Mouse (Mus musculus) myocyte (in vitro differentiated cells): ENCODE measurements around the gene Ush1c. TPM values are rescaled to one million over a fixed set of nuclear protein-coding genes. Genes with fewer than 3 reads are reported as not detected.

Source experiments
- H3K27me3 ChIP-seq: one replicate; pipeline ENCODE4 v1.6.1; 2011; ENCODE audit not compliant: control insufficient read depth, insufficient read depth, insufficient read length
- H3K36me3 ChIP-seq: one replicate; pipeline ENCODE4 v1.6.1; 2011; ENCODE audit not compliant: control insufficient read depth, insufficient read depth
- H3K4me2 ChIP-seq: one replicate; pipeline ENCODE4 v1.6.1; 2011; ENCODE audit warnings: low read depth, control low read depth
- H3K4me3 ChIP-seq: one replicate; pipeline ENCODE4 v1.5.1; 2011; ENCODE audit warnings: mild to moderate bottlenecking, control low read depth, moderate library complexity
- H3K79me2 ChIP-seq: one replicate; pipeline ENCODE4 v1.6.1; 2011; ENCODE audit not compliant: control insufficient read depth, insufficient read depth
- H3ac ChIP-seq: one replicate; pipeline ENCODE4 v1.6.1; 2011; ENCODE audit not compliant: control insufficient read depth, insufficient read length
- CEBPB ChIP-seq: IDR thresholded peaks from 2 replicates; pipeline ENCODE4 v1.6.1; 2011; ENCODE audit warnings: mild to moderate bottlenecking, moderate library complexity; ENCODE audit not compliant: poor library complexity, insufficient read depth, severe bottlenecking
- E2F4 ChIP-seq: IDR thresholded peaks from one replicate; pipeline ENCODE4 v1.6.1; 2011; ENCODE audit warnings: mild to moderate bottlenecking, control low read depth, moderate library complexity; ENCODE audit not compliant: insufficient read depth
- MAX ChIP-seq: IDR thresholded peaks from one replicate; pipeline ENCODE4 v1.6.1; 2011; ENCODE audit warnings: low read depth, mild to moderate bottlenecking, control low read depth
- MYOD1 ChIP-seq, 3 experiments: IDR thresholded peaks; one replicate each; pipeline ENCODE4 v1.6.1; 2011; ENCODE audit warnings: control low read depth in 2 of 3, low read depth in 2 of 3, mild to moderate bottlenecking in 2 of 3, moderate library complexity in 1 of 3; ENCODE audit not compliant: insufficient read length in 2 of 3, control insufficient read depth in 1 of 3
- MYOG ChIP-seq, 3 experiments: IDR thresholded peaks; one replicate each; pipeline ENCODE4 v1.6.1; 2011; ENCODE audit warnings: control low read depth in 2 of 3, low read depth in 2 of 3, mild to moderate bottlenecking in 2 of 3; ENCODE audit not compliant: insufficient read length in 2 of 3, control insufficient read depth in 1 of 3, insufficient read depth in 1 of 3
- POLR2A ChIP-seq: IDR thresholded peaks from one replicate; pipeline ENCODE4 v1.6.1; 2011; ENCODE audit warnings: low read depth, mild to moderate bottlenecking, control low read depth, moderate library complexity; ENCODE audit not compliant: insufficient read length
- POLR2AphosphoS2 ChIP-seq: IDR thresholded peaks from one replicate; pipeline ENCODE4 v1.6.1; 2011; ENCODE audit warnings: low read depth, control low read depth; ENCODE audit not compliant: insufficient read length
- REST ChIP-seq: IDR thresholded peaks from one replicate; pipeline ENCODE4 v1.6.1; 2011; ENCODE audit warnings: mild to moderate bottlenecking, control low read depth, moderate library complexity; ENCODE audit not compliant: insufficient read depth, insufficient read length
- SRF ChIP-seq: IDR thresholded peaks from one replicate; pipeline ENCODE4 v1.6.1; 2011; ENCODE audit warnings: low read depth; ENCODE audit not compliant: control insufficient read depth, insufficient read length
- TCF12 ChIP-seq: IDR thresholded peaks from one replicate; pipeline ENCODE4 v1.6.1; 2011; ENCODE audit warnings: mild to moderate bottlenecking, control low read depth; ENCODE audit not compliant: poor library complexity, insufficient read depth, severe bottlenecking
- TCF3 ChIP-seq: IDR thresholded peaks from one replicate; pipeline ENCODE4 v1.6.1; 2011; ENCODE audit warnings: low read depth, control low read depth; ENCODE audit not compliant: insufficient read length
- USF1 ChIP-seq: IDR thresholded peaks from one replicate; pipeline ENCODE4 v1.6.1; 2011; ENCODE audit warnings: low read depth, mild to moderate bottlenecking, control low read depth, moderate library complexity
- polyA plus RNA-seq: library from polyadenylated mRNA; unstranded; fragments of >200 nt; fragmentation: generic; extraction: Trizol; gene quantifications from one replicate; pipeline ENCODE4 v1.2.1, GENCODE M21; 2012; ENCODE audit warnings: missing spikeins

Gene Ush1c
- polyA plus RNA-seq, 1 experiment, result not detected

DNA sequence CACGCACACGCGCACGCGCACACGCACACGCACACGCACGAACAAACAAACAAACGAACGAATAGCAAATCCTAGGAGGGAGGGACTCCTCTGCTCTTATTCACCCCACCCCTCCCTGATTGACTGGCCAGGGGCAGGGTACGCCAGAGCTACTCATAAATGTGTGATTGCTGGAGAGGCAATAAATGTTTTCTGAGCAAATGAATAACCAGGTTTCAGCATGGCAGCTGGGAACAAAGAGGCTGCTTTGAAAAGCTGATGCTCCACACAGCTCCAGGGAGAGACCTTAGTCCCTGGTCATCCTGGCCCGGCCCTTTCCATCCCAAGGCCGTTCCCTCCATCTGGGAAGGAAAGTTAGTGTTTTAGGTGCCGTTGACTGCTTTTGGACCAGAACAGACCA lies 1.9 kb downstream of the Ush1c start:
- no peaks in the 10 kb centered on the region for H3K79me2 ChIP-seq

DNA sequence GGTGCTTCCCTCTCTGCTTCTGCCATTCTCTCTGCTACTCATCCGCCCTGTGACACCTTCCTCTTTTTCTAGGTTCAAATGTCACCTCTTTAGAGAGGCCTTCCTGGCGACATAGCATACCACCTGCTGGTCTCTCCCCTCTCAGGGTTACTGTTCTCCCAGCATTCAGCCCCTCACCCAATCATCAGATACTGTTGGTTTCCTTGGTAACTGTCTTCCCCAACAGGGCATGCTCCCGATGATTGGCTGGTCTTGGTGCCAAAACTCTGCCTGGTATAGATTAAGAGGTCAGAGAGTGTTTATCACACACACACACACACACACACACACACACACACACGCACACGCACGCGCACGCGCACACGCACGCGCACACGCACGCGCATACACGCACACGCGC lies 2.4 kb downstream of the Ush1c start:
- no peak overlapping the region for H3K4me3 ChIP-seq
- no peak for TF ChIP-seq CEBPB
- no peak for TF ChIP-seq POLR2AphosphoS2
- TF ChIP-seq USF1, result no peak
- TF ChIP-seq E2F4, result no peak
- TF ChIP-seq REST, result no peak
- TF ChIP-seq POLR2A, result no peak
- TF ChIP-seq TCF3, result no peak
- TF ChIP-seq SRF, result no peak
- no peak for TF ChIP-seq MYOD1 (IDR thresholded peaks at IDR 0.05; ENCODE audit: control insufficient read depth in 1 of 3, insufficient read length in 2 of 3, low read depth in 2 of 3)
- TF ChIP-seq MYOG (IDR thresholded peaks at IDR 0.05; ENCODE audit: control insufficient read depth in 1 of 3, insufficient read depth in 1 of 3, insufficient read length in 2 of 3, low read depth in 2 of 3), result no peak
- no peak for TF ChIP-seq TCF12
- no peak for TF ChIP-seq MAX
- H3K4me2 ChIP-seq, result no peak overlapping the region
- no peaks in the 10 kb centered on the region for H3K36me3 ChIP-seq
- no peak overlapping the region for H3ac ChIP-seq
- H3K79me2 ChIP-seq, result no peaks in the 10 kb centered on the region
- peaks cover 46% of the 10 kb centered on the region for H3K27me3 ChIP-seq

More for the DNA sequence above, 1.9 kb downstream of the Ush1c start:
- no peaks in the 10 kb centered on the region for H3K36me3 ChIP-seq
- H3ac ChIP-seq, result no peak overlapping the region
- peaks cover 47% of the 10 kb centered on the region for H3K27me3 ChIP-seq
- TF ChIP-seq USF1 (no peak), MYOD1 (IDR thresholded peaks at IDR 0.05; ENCODE audit: control insufficient read depth in 1 of 3, insufficient read length in 2 of 3, low read depth in 2 of 3) (no peak), POLR2A (no peak), TCF3 (no peak), POLR2AphosphoS2 (no peak), MAX (no peak), SRF (no peak), TCF12 (no peak), E2F4 (no peak), REST (no peak), MYOG (IDR thresholded peaks at IDR 0.05; ENCODE audit: control insufficient read depth in 1 of 3, insufficient read depth in 1 of 3, insufficient read length in 2 of 3, low read depth in 2 of 3) (no peak), CEBPB (no peak)
- no peak overlapping the region for H3K4me2 ChIP-seq
- no peak overlapping the region for H3K4me3 ChIP-seq

DNA sequence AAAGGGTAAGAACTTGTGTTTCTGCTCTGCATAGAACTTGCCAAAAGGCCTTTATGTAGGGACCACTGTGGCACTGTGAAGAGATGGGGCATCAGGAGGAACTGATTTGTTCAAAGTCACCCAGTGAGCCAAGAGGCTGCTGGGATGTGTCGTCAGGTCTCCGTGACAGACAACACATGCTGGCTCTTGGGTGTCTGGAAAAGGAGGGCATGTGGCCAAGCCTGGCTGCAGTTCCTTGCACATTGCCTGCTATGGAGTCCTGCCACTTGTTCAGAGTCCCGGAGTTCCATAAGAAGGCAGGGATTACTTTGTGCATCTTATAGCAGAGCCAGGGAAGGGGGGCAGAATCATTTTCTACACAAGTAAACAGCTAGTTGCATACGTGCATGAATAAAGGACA lies 11.4 kb downstream of the Ush1c start:
- no peak for TF ChIP-seq POLR2AphosphoS2
- TF ChIP-seq TCF3, result no peak
- TF ChIP-seq TCF12, result no peak
- no peak for TF ChIP-seq MYOD1 (IDR thresholded peaks at IDR 0.05; ENCODE audit: control insufficient read depth in 1 of 3, insufficient read length in 2 of 3, low read depth in 2 of 3)
- TF ChIP-seq MYOG (IDR thresholded peaks at IDR 0.05; ENCODE audit: control insufficient read depth in 1 of 3, insufficient read depth in 1 of 3, insufficient read length in 2 of 3, low read depth in 2 of 3), result no peak
- no peak for TF ChIP-seq SRF
- TF ChIP-seq E2F4, result no peak
- no peak for TF ChIP-seq REST
- TF ChIP-seq USF1, result no peak
- TF ChIP-seq POLR2A, result no peak
- no peak for TF ChIP-seq CEBPB
- no peak for TF ChIP-seq MAX
- Histone ChIP-seq H3K4me2 (no peak overlapping the region), H3K79me2 (no peaks in the 10 kb centered on the region), H3K27me3 (peaks cover 53% of the 10 kb centered on the region), H3ac (no peak overlapping the region), H3K36me3 (no peaks in the 10 kb centered on the region), H3K4me3 (no peak overlapping the region)

DNA sequence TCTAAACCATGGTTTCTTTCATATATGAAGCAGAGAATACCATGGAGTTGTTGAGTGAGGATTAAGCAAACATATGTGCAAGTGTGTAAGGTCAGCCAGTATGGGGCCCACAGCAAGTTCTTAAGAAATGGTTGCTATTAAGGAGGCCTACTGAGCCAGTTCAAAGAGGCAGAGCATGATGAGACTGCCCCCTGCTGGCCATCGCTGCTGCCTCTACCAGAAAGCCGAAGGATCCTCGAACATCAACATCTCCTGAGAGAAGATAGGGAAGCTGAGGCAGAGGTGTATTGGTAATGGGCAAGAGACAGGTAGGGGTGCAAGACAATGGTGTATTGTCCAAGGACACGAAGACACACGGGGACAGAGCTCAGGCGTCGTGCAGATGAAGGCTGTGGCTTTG lies 12.1 kb downstream of the Ush1c start:
- Histone ChIP-seq H3K4me2 (no peak overlapping the region), H3K4me3 (no peak overlapping the region), H3K36me3 (no peaks in the 10 kb centered on the region), H3K27me3 (peaks cover 60% of the 10 kb centered on the region), H3ac (no peak overlapping the region), H3K79me2 (no peaks in the 10 kb centered on the region)
- TF ChIP-seq MAX (no peak), MYOG (IDR thresholded peaks at IDR 0.05; ENCODE audit: control insufficient read depth in 1 of 3, insufficient read depth in 1 of 3, insufficient read length in 2 of 3, low read depth in 2 of 3) (no peak), TCF12 (no peak), MYOD1 (IDR thresholded peaks at IDR 0.05; ENCODE audit: control insufficient read depth in 1 of 3, insufficient read length in 2 of 3, low read depth in 2 of 3) (no peak), CEBPB (no peak), POLR2AphosphoS2 (no peak), TCF3 (no peak)

DNA sequence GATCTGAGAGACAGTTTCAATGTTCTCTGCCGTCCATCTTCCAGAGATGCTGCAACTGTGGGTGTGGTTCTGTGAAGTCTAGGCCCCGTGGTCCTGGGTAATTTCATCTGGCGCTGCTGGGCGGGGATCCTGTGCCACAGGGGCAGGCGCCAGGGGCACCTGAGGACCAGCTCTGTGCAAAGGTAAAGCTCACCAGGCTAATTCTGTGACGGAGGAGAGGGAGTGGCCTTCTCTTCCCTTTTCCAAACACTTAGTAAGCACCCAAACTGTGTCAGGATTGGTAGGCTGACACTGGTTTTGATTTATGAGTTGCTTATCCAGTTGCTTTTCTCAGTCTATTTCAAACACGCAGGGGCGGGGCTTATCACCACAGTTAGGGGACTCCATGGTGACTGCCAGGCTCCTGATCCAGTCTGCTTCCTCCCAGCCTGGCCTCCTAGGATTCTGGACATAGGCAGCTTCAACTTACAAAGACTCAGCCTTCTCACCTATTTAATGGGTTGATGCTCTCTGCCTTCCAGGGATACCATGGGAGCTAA lies 17.6 kb downstream of the Ush1c start:
- Histone ChIP-seq H3K4me3 (no peak overlapping the region), H3K36me3 (no peaks in the 10 kb centered on the region), H3K79me2 (no peaks in the 10 kb centered on the region), H3K4me2 (no peak overlapping the region), H3K27me3 (peaks cover 62% of the 10 kb centered on the region), H3ac (no peak overlapping the region)
- TF ChIP-seq TCF3 (no peak), MAX (no peak), MYOG (IDR thresholded peaks at IDR 0.05; ENCODE audit: control insufficient read depth in 1 of 3, insufficient read depth in 1 of 3, insufficient read length in 2 of 3, low read depth in 2 of 3) (no peak), POLR2AphosphoS2 (no peak)
